Mouse (Mus musculus): ENCODE data around the gene Olfr191.
"Not testable (repeated sequence)": the region's sequence is repeated elsewhere in the genome, so short reads cannot be mapped to it uniquely, and the experiment has no call there.

The Olfr191 gene

DNA sequence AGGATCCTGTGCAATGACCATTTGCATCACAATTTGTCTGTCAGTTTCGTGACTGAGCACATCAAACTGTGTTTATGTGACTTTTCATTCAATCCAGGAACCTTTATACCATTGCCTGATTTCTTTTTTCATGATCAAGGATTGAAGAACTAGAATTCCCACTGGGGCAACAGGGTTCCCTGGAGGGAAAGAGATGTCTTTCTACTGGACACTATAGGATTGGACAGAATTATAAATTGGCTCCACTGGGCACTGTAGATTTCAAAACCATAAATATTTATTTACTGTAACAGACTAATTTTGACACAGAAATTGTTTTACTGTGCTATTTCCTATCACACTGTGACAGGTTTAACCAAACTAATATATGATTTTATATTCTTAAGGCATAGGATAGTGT, at the start of gene Olfr191:
Olfr191 (minus strand) TSS at position 101 of the 400 bp plus-strand sequence.
- DNase-seq (ENCODE audit: low spot score), result not testable (repeated sequence)

DNA sequence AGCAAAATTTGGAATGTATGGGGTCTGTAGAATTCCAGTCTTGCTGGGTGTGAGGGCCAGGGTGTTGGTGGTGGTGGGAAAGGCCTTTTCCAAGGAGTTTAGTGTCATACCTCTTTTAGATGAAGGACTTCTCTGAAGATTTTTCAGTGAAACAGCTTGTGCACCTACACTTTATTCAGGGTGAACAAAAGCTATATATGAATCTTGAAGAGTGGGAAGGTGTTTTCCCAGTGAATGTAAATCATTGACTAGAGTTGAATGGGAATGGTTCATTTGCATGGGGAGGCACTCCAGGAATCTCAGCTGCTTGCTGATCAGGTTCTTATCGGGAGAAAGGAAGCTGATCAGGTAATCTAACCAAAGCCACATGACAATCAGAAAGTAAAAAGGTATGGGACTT, 41.1 kb upstream of the Olfr191 start:
- no peak for DNase-seq (ENCODE audit: low spot score)

DNA sequence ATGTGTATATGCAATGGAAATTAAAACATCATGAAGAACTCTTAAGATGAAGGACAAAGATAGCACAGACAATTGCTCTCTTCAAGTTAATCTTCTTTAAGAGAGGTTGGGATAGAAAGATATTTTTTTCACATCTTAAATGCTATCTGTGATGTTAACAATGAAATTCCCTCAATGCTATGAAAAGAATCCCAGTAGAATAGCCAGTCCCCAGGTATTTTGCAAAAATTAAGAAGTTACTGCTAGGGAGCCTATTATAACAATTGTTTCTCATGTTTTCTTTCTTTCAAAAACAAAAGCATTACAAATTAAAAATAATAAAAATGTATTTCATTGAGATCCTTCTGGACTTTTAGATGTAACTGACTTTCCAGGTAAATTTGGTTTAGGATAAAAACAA, 31.3 kb upstream of the Olfr191 start, which contains the start of gene Olfr194:
Olfr194 (minus strand) TSS at position 101 of the 400 bp plus-strand sequence.
- DNase-seq (ENCODE audit: low spot score), result no peak

DNA sequence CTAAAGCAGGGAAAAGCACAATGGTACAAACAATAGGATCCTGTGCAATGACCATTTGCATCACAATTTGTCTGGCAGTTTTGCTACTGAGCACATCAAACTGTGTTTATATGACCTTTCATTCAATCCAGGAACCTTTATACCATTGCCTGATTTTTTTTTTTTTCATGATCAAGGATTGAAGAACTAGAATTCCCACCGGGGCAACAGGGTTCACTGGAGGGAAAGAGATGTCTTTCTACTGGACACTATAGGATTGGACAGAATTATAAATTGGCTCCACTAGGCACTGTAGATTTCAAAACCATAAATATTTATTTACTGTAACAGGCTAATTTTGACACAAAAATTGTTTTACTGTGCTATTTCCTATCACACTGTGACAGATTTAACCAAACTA, 22.2 kb upstream of the Olfr191 start, which contains the start of gene Olfr193:
Olfr193 (minus strand) TSS at position 101 of the 400 bp plus-strand sequence.
- DNase-seq (ENCODE audit: low spot score), result no peak

DNA sequence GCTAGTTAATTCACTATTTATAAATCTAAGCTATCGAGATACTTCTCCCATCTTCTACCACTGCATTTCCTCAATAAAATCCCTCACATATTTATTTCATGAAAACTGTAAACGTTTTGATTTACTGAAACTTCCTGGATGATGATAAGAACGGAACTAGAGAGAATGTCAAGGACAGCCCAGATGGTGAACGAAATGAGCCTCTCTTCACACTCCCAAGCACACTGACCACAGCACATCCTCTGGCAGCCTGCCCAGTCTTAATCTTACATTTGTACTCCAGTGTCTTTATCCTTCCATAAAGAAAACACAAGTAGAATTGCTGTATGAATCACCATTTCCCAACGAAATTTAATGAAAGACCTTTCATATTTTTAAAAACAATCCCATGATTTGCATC, 18.9 kb upstream of the Olfr191 start:
- DNase-seq (ENCODE audit: low spot score), result not testable (repeated sequence)

DNA sequence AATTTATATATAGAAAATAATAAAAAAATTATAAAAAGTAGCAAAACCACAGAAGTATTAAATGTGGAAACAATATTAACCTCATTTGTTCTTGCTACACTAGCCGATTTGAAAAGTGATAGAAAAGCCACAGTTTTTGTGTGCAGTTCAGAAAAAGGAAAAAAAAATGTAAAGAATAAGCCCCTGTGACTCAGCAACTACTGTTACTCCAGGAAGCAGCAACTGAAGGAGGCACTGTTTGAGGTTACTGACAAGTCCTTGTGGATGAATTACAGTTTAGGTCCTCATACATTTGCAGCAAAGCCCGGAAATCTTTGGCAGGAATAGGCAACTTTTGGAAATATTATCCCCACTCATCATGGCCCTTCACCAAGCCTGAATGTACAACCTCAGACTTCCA, 15.7 kb upstream of the Olfr191 start:
- no peak for DNase-seq (ENCODE audit: low spot score)

DNA sequence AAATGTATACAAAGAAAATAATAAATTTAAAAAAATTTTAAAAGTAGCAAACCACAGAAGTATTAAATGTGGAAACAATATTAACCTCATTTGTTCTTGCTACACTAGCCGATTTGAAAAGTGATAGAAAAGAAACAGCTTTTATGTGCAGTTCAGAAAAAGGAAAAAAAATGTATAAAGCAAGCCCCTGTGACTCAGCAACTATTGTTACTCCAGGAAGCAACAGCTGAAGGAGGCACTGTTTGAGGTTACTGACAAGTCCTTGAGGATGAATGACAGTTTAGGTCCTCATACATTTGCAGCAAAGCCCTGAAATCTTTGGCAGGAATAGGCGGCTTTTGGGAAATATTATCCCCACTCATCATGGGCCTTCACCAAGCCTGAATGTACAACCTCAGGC, 8.5 kb downstream of the Olfr191 start:
- DNase-seq (ENCODE audit: low spot score), result not testable (repeated sequence)

DNA sequence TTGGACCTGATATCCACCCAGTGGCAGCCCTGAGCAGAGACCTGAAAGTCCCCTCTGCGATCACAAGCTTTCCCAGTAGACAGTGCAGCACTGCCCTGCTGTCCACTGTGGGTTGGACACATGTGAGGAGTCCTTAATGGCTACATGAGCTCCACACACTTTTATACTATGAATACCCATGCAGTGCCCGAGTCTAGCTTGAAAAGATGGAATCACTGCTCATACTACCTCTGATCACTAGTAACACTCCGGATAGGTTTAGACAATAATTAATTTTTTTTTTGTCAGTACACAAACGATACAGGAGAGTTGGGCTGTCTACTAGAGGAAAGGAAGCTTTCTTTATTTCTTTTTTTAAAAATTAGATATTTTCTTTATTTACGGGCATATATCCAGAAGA, 11.7 kb downstream of the Olfr191 start, which contains the start of gene Olfr190:
Olfr190 (minus strand) TSS at position 101 of the 400 bp plus-strand sequence.
- no peak for DNase-seq (ENCODE audit: low spot score)

DNA sequence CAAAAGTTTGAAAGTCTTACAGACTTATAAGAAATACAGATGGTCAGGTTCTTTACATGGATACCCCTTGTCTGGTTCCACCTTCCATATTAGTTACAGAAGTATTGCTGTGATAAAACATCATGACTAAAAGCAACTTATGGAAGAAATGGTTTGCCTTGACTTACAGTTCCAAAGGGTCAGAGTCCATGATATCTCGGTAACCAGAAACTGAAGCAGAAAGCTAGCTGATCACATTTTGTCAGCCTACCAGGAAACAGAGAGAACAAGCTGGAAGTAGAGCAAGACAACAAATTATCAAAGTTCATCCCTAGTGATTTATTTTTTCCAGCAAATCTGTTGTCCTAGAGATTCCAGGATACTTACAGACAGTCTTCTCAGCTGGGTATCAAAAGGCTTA, 16.1 kb downstream of the Olfr191 start:
- DNase-seq (ENCODE audit: low spot score), result no peak

DNA sequence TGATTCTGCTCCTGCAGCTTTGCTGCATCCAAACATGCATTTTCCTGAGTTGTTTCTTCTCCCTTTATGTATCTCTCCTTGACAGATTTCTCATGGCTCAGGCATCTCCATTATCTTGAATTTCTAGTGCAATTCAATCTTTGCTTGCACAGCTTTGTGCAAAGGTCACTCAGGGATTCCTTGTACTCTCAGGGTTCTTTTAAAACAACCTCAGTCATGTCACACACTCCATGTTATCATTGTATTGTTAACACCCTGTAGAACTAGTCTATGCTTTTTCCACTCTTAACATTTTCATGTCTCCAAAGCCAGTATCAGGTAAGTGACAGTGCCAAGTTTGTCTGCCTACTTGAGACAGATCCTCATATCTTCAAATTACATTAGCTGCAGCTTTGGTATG, 17.9 kb downstream of the Olfr191 start:
- no peak for DNase-seq (ENCODE audit: low spot score)

DNA sequence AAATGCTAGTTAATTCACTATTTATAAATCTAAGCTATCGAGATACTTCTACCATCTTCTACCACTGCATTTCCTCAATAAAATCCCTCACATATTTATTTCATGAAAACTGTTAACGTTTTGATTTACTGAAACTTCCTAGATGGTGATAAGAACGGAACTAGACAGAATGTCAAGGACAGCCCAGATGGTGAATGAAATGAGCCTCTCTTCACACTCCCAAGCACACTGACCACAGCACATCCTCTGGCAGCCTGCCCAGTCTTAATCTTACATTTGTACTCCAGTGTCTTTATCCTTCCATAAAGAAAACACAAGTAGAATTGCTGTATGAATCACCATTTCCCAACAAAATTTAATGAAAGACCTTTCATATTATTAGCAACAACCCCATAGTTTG, 27.2 kb downstream of the Olfr191 start:
- DNase-seq (ENCODE audit: low spot score), result not testable (repeated sequence)

DNA sequence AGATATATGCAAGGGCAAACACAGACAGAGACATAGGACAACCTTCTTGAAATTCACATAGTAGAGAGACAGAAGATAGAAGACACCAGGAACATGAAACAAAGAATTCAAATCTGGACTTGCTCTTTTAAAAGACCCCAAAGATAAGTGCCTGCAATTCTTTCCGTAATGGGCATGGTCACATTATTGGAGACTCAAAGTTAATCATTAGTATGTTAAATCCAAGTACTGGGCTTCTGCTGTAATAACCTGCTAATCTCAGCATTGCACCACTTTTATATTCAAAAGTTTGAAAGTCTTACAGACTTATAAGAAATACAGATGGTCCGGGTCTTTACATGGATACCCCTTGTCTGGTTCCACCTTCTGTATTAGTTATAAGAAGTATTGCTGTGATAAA, 40.3 kb downstream of the Olfr191 start:
- DNase-seq (ENCODE audit: low spot score), result not testable (repeated sequence)

DNA sequence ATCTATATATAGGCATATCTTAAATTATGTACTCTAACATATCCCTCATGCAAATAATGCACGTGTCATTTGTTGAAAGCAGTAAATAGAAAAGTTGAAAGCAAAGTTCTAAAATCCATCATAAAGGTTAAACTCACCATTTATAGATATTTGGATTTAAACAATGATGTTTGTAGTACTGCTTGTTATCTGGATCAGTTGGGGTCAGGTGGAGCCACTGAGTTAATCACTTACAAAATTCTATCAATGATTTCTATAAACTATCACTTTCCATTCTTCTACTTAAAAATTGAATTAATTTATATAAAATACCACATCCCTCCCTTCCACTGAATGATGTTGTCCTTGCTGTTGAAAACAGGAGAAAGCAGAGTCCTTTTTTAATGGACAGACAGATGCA, 40.8 kb downstream of the Olfr191 start:
- DNase-seq (ENCODE audit: low spot score), result no peak

DNA sequence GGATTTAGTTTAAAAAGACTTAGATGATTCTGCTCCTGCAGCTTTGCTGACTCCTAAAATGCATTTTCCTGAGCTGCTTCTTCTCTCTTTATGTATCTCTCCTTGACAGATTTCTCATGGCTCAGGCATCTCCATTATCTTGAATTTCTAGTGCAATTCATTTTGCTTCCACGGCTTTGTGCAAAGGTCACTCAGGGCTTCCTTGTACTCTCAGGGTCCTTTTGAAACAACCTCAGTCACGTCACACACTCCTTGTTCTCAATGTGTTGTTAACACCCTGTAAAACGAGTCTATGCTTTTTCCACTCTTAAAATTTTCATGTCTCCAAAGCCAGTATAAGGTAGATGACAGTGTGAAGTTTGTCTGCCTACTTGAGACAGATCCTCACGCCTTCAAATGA, 42.0 kb downstream of the Olfr191 start:
- DNase-seq (ENCODE audit: low spot score), result no peak

DNA sequence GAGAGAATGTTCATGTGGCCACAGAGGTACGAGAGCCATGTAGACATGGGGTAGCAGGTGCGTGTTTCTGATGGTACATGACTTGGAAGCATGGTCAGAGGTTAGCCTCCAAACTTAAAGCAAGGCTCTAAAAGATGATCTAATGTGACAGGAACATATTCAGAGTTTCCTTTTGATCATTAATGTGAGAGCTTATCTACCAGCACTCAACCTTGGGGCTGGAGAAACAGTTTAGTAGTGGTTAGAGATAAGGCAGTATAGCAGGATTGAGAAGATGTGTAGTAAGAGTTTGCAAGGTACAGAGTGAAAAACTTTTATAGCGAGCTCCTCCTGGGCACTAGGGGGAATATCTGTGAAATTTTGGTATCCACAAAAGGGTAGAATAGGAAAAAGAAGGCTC, 43.8 kb downstream of the Olfr191 start:
- DNase-seq (ENCODE audit: low spot score), result no peak

DNA sequence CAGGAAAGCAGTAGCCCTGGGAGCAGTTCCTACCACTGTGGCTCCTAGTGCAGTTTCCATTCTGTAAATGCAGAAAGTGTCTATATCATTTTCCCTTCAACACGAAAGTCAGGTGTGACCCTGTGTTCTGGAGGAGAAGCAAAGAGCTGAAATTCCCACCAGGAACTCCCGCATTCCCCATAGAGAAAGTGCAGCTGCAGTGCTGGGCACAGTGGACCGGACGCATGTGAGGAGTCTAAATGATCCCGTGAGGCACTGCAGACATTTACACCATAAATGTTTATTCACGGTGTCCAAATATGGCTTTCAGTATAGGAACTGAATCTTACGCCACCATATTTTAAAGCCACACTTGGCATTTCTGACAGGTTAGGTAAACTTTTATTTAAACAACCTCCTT, 49.9 kb downstream of the Olfr191 start, which contains the start of gene Olfr187:
Olfr187 (minus strand) TSS at position 58 of the 400 bp plus-strand sequence.
- no peak for DNase-seq (ENCODE audit: low spot score)

Data from ovary, adult 18-20 months (tissue).